Mouse (Mus musculus) A20 (cell line): ENCODE measurements around the gene 1700025C18Rik.
A peak's percentile ranks its signal among the peaks of the same experiment; 100 is the strongest.

Source experiments
- DNase-seq: peaks from one replicate; pipeline ENCODE4 v3.0.0-alpha.2; 2011; ENCODE audit warnings: low read depth, low spot score

1700025C18Rik gene

GRCm38 (mm10) chr2:165090650-165091049 lies at the start of gene 1700025C18Rik:
1700025C18Rik (minus strand) TSS chr2:165090750.
- no peak for DNase-seq

GRCm38 (mm10) chr2:165136049-165136448 lies 45.5 kb upstream of the 1700025C18Rik start:
- no peak for DNase-seq

- DNase-seq, result no peak
These were observed 43.0 kb upstream of the 1700025C18Rik start for GRCm38 (mm10) chr2:165133566-165133965.

DNA sequence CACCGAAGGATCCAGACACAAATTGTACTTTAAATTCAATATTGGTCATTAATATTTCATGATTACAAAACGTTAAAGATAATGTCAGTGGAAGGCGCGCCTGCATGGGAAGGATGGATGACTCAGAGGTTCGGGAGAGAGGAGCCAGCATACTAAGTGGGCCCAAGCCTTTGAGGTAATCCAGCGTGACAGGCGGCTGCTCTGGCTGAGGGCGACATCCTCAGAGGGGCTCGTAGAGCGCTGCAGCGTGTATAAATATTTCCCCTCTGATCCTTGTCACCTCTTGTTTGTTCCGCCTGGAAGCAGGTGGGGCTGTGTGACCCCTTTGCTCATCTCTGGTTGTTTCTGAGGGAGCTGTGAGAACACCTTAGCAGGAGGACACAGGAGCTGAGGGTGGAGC lies 40.9 kb upstream of the 1700025C18Rik start:
- DNase-seq, result no peak

DNA sequence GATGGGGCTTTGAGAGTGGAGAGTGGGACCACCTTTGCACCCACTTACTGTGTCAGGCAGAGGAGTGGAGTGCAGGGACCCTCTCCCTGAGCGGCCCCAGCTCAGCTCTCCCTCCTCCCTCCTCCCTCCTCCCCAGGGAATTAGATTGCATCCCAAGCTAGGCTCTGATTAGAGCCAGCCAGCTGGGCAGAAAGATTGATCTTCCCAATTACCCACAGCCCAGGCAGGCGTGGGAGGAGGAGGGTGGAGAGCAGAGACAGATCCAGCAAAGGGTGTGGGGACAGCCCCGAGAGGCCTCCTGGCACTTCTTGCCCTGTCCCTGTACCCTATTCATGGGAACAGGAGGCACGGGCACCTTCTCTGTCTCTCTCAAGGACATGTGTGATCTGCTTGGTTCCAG lies 38.6 kb upstream of the 1700025C18Rik start:
- DNase-seq, result no peak

GRCm38 (mm10) chr2:165126896-165127562 lies 36.5 kb upstream of the 1700025C18Rik start:
- no peak for DNase-seq

DNA sequence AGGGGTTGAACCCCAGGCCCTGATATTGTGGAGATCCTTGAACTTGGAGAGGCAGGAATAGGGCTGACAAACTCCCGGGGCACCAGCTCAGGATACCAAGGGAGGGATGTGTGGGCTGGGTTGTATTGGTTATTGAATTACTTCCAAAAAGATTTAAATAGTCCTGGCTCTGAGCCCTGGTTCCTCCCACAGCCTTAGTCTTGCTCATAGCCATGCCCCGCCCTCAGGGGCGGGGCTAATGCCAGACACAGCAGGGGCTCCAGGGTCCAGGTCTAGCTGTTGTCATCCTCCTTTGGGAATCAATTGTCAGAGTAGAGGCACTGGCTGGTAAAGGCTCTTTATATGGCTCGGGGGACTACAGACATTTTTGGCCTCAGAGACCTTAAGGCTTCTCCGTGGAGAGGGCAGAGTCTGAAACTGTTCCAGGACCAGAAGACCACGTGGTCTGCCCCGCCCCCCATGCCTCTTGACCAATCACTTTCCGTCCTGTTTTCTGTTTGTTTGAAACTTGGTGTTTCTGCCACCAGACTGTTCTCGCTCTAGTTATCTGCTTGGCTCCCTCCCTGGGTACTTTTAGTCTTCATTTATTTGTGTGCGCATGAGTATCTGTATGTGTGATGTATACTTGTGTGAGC lies 30.8 kb upstream of the 1700025C18Rik start:
- DNase-seq, result no peak

- no peak for DNase-seq
These were observed 30.2 kb upstream of the 1700025C18Rik start for GRCm38 (mm10) chr2:165120765-165121164.

DNA sequence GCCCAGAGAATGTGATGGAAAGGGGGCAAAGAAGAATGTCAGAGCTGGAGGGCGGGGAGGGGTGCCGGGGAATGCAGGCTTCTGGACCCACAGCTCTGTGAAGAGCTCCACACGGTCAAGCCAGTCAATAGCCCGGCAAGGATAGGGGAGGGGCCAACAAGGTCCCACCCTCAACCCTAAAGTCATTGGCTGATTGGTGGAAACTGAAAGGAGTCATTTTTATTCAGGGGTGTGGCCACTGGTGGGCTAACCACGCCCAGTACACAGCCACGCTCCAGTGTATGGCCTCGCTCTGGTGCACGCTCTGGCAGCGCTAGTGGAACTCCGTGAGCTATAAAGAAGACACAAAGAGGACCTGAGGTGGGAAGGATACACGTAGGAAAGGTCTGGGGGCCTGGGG lies 23.2 kb upstream of the 1700025C18Rik start:
- DNase-seq, result peak; percentile 82

GRCm38 (mm10) chr2:165112149-165112548 lies 21.6 kb upstream of the 1700025C18Rik start:
- DNase-seq, result peak; percentile 82

GRCm38 (mm10) chr2:165106585-165106984 lies 16.0 kb upstream of the 1700025C18Rik start:
- DNase-seq, result peak; percentile 72

DNA sequence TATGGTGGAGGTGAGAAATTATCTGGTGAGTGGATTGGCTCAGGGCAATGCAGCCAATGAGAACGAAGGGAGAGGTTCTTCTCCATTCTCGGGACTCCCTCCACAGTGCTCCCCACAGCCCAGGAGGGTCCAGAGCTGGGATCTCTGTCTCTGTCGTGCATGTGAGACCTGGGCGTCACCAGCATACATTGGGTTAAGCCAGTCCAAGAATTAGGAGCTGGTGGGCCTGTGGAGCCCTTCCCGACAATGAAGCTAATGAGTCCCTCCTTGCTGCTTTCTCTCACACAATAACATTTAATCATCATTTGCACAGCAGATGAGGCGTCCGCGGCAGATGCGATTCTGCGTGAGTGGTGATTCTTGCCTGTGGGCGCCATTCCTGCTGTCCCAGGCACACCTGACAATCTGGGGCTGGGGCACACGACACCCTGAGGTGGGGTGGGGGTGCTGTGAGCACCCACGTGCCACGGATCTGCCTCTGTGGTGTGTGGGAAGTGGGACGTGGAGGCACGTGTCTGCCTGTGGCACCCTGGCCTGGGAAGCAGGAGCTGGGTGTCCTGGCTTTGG lies 15.0 kb upstream of the 1700025C18Rik start:
- no peak for DNase-seq

DNA sequence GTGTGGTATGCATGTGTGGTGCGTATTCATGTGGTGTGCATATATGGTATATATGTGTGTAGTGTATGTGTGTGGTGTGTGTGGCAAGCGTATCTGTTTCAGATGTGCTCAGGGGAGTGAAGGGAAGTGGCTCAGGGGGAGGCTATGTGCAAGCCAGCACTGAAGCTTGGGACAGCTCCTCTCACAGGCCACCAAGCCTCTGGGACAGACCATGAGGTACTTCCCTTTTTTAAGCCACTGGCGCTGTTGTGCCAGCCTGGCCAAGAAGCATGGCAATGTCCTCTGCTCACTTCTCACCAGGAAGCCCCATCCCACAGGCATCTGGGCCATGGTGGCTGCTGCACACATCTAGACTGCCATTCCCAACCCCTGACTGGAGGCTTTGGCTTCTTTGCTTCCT lies 12.4 kb upstream of the 1700025C18Rik start:
- peak; percentile 30 for DNase-seq

- no peak for DNase-seq
These were observed 10.2 kb upstream of the 1700025C18Rik start for GRCm38 (mm10) chr2:165100749-165101148.

DNA sequence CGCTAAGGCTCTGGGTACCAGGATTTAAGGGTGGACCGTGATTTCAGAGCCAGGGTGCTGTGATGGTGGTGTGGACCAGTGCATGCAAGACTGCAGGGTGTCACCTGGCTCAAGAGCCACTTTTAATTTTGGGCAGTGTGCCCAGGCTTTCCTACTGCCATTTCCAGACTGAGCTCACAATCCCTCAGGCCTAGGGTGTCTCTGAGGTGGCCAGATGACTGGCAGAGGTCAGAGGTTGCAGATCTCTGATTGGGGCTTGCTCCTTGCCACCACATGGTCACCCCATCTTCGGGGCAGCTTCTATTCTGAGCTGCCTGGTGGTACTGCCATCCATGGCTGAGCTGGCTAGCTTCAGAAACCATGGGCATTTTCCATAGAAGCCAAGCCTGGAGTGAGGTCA lies 8.3 kb upstream of the 1700025C18Rik start:
- DNase-seq, result no peak

DNA sequence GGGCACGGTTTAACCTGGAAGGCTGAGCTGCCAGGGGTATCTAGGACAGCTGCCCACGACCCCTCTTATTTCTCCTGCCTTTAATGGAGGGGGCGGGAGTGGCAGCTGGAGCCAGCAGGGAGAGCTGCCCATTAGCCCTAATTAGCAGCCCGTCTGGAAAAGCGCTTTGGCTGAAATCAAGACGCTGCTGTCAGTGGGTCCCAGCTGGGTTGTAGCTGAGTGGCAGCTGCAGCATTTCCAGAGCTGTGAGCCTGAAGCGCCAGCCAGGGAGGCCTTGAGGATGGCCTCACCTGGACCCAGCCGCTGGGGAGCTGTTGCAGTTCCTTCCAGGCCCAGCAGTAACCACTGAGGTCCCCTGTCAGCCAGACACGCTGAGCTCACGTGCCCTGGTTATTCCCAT lies 5.8 kb upstream of the 1700025C18Rik start:
- no peak for DNase-seq

- DNase-seq, result no peak
These were observed 1.8 kb upstream of the 1700025C18Rik start for GRCm38 (mm10) chr2:165092393-165092792.

DNA sequence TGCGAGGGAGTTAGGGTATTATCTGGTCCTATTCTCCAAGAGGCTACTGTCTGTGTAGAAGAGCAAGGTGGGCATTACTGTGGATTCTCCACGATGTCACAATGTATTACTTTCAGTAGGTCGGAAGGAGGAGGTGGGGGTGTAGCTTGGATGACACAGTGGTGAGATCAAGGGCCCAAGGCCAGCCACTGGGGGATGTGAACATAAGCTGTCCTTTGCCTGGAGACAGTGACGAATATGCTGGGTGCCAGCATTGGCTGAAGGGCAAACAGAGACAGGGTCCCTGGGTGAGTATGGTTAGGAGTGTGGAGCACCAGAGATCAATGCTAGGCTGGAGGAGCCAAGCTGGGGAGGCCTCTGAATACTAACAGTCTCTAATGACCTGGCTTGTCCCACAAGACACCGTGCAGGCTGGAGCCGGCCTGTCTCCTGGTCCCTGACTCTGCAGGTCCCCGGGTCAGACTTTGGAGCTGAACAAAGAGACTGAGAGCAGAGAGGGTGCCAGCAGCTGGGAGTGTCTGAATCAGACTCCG lies 949 bp upstream of the 1700025C18Rik start:
- no peak for DNase-seq

- no peak for DNase-seq
These were observed 1.1 kb downstream of the 1700025C18Rik start for GRCm38 (mm10) chr2:165089470-165089869.

- no peak for DNase-seq
These were observed 3.9 kb downstream of the 1700025C18Rik start for GRCm38 (mm10) chr2:165086634-165087033.

DNA sequence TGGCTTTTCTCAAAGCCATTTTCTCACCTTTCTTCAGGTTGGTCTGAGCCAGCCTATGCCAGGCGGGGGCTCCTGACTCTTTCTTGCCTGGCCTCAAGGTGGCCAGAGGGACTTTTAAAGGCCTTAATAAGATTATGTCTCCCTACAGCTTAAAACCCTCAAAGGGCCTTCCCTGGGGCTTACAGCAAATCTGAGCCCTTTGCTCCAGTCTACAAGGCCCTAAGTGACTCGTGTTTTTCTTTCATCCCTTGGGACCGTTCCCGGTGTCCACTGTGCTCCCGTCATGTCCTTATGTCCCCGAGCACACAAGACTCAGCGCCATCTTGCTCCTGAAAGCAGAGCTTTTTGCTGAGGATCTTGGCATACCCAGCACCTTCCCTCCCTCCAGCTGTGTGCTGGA lies 9.3 kb downstream of the 1700025C18Rik start:
- DNase-seq, result no peak

DNA sequence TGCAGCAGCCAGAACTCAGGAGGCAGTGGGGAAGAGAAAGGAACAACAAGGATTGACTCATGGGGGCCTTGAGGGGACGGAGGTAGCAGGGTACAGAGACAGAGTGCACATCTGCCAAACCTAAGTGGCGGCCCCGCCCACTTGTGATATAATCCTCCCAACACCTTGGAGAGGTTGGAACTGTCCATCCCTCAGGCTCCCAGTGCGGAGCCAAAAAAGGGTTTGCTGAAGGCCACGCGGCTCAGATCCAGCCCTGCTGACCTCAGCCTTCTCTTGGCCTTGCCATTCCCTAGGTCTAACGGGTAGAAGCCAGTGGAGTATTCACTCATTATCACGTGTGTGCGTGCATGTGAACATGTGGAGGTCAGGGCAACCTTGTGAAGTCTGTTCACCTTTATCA lies 9.9 kb downstream of the 1700025C18Rik start:
- DNase-seq, result no peak

DNA sequence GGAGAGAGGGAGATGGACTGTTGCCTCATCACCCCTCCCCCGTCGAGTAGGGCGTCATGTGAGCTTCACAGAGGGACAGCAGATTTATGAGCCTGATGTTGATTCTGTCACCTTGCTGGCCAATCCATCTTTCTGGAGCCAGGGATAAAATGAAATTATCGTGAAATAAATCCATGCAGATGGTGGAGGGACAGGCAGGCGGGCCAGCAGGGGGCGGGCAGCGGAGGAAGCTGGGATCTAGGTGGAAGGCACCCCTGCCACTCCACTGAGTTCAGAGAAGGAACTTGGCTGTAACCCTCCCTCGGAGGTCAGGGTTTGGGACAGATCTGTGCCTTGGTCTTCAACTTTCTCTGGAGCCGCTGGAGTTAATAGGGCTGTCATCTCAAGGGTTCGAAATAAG lies 11.9 kb downstream of the 1700025C18Rik start:
- DNase-seq, result no peak
